Mouse (Mus musculus) midbrain, embryonic 12.5 days (tissue): ENCODE results near the gene Wnt3a. TPM values are rescaled to one million over a fixed set of nuclear protein-coding genes. Genes with fewer than 3 reads are reported as not detected.

Experiments used
- ATAC-seq: fragments of 200-750 bp; cut with Nextera tagmentation; 2 replicates; pipeline ENCODE4 v1.8.0; 2017; ENCODE audit warnings: low read depth, moderate TSS enrichment, moderate library complexity; ENCODE audit not compliant: low FRiP score
- H3K27ac ChIP-seq: fragments of 300-500 bp; sonication (generic); replicated peaks from 2 replicates; pipeline ENCODE4 v1.5.1; 2016; ENCODE audit warnings: mild to moderate bottlenecking
- H3K27me3 ChIP-seq: fragments of 300-500 bp; sonication (generic); 2 replicates; pipeline ENCODE4 v1.6.1; 2016; ENCODE audit warnings: mild to moderate bottlenecking
- H3K36me3 ChIP-seq: fragments of 300-500 bp; sonication (generic); 2 replicates; pipeline ENCODE4 v1.6.1; 2016
- H3K4me1 ChIP-seq: fragments of 300-500 bp; sonication (generic); 2 replicates; pipeline ENCODE4 v1.6.1; 2016
- H3K4me2 ChIP-seq: fragments of 300-500 bp; sonication (generic); replicated peaks from 2 replicates; pipeline ENCODE4 v1.6.1; 2016; ENCODE audit warnings: mild to moderate bottlenecking, moderate library complexity
- H3K4me3 ChIP-seq: fragments of 300-500 bp; sonication (generic); 2 replicates; pipeline ENCODE4 v1.5.1; 2016; ENCODE audit warnings: mild to moderate bottlenecking
- H3K9ac ChIP-seq: fragments of 300-500 bp; sonication (generic); replicated peaks from 2 replicates; pipeline ENCODE4 v1.6.1; 2016; ENCODE audit warnings: mild to moderate bottlenecking, moderate library complexity
- H3K9me3 ChIP-seq: fragments of 300-500 bp; sonication (generic); 2 replicates; pipeline ENCODE4 v1.6.1; 2016; ENCODE audit warnings: mild to moderate bottlenecking
- WGBS: fragments of 180-500 bp; shearing (Covaris S2); methylation state at CpG from one replicate; pipeline ENCODE4 v1.1.7; 2016; 5-methylcytosine and 5-hydroxymethylcytosine counted together
- microRNA-seq: library from miRNA; unstranded; fragments of <30 nt; microRNA quantifications from one replicate; pipeline ENCODE4, GENCODE M21; 2017
- polyA plus RNA-seq: library from polyadenylated mRNA; unstranded; fragments of >200 nt; fragmentation: Nextera tagmentation; extraction: Ambion mirVana; gene quantifications from 2 replicates; pipeline ENCODE4 v1.2.1, GENCODE M21; 2016

Gene Wnt3a
- polyA plus RNA-seq, 1 experiment from 2014 or later: 2.0 TPM

- Histone ChIP-seq H3K36me3 (peaks cover 65% of the 10 kb centered on the region), H3K9ac (no peak overlapping the region), H3K9me3 (no peaks in the 10 kb centered on the region), H3K4me1 (peaks cover 28% of the 10 kb centered on the region), H3K4me3 (no peak overlapping the region), H3K4me2 (peak overlapping the region; percentile 93; the same call in 1 of the 2 replicates), H3K27ac (no peak overlapping the region), H3K27me3 (no peaks in the 10 kb centered on the region)
- no peak for ATAC-seq
- 74% methylated on average over 5 of the region's 5 CpGs for WGBS
Observed at GRCm38 (mm10) chr11:59209580-59209979, 81.0 kb downstream of the Wnt3a start.

GRCm38 (mm10) chr11:59209003-59209441, 81.5 kb downstream of the Wnt3a start:
- peaks cover 70% of the 10 kb centered on the region for H3K36me3 ChIP-seq
- H3K4me3 ChIP-seq: peak overlapping the region; percentile 96
- ATAC-seq: peak; percentile 48
- H3K27me3 ChIP-seq: no peaks in the 10 kb centered on the region
- peak overlapping the region; percentile 93 for H3K4me2 ChIP-seq
- peak overlapping the region; percentile 88 for H3K27ac ChIP-seq
- peak overlapping the region; percentile 86 for H3K9ac ChIP-seq
- H3K4me1 ChIP-seq: peaks cover 28% of the 10 kb centered on the region
- H3K9me3 ChIP-seq: no peaks in the 10 kb centered on the region
- 13% methylated on average over 18 of the region's 18 CpGs for WGBS

GRCm38 (mm10) chr11:59208153-59208831, 82.3 kb downstream of the Wnt3a start, which contains the start of gene 2310033P09Rik:
Gene 2310033P09Rik (plus strand): TSS chr11:59208321.
- peak within 1 kb of the TSS; percentile 96 for H3K4me3 ChIP-seq
- peaks cover 28% of the 10 kb centered on the region for H3K4me1 ChIP-seq
- H3K9ac ChIP-seq: peak within 1 kb of the TSS; percentile 86
- H3K27me3 ChIP-seq: no peaks in the 10 kb centered on the region
- no peaks in the 10 kb centered on the region for H3K9me3 ChIP-seq
- H3K4me2 ChIP-seq: peak within 1 kb of the TSS; percentile 93
- peaks cover 68% of the 10 kb centered on the region for H3K36me3 ChIP-seq
- peak; percentile 87 for ATAC-seq
- WGBS: under 1% methylated on average over 66 of the region's 67 CpGs
- H3K27ac ChIP-seq: peak within 1 kb of the TSS; percentile 88

- Histone ChIP-seq H3K4me3 (peak within 1 kb of the TSS; percentile 78), H3K36me3 (peaks cover 30% of the 10 kb centered on the region), H3K9me3 (no peaks in the 10 kb centered on the region), H3K27me3 (no peaks in the 10 kb centered on the region), H3K4me1 (peaks cover 14% of the 10 kb centered on the region), H3K9ac (peak within 1 kb of the TSS; percentile 78), H3K4me2 (peak within 1 kb of the TSS; percentile 76), H3K27ac (0 out of 2 replicates have a peak within 1 kb of the TSS, but pooled peaks have one; percentile 30)
- ATAC-seq: peak; percentile 94
- under 1% methylated on average over 63 of the region's 63 CpGs for whole genome bisulfite sequencing
Observed at GRCm38 (mm10) chr11:59202081-59202995, 88.2 kb downstream of the Wnt3a start, which contains the start of gene Mrpl55. Gene Mrpl55 (plus strand): TSS chr11:59202486.

GRCm38 (mm10) chr11:59201216-59202002, 89.1 kb downstream of the Wnt3a start:
- H3K9ac ChIP-seq: peak overlapping the region; percentile 78
- no peaks in the 10 kb centered on the region for H3K9me3 ChIP-seq
- peak overlapping the region; percentile 78 for H3K4me3 ChIP-seq
- 0 out of 2 replicates have a peak, but pooled peaks have one; percentile 3 for ATAC-seq
- H3K27ac ChIP-seq: no peak overlapping the region
- peak overlapping the region; percentile 76 for H3K4me2 ChIP-seq
- 34% methylated on average over 16 of the region's 16 CpGs for WGBS
- H3K4me1 ChIP-seq: peaks cover 14% of the 10 kb centered on the region
- H3K36me3 ChIP-seq: peaks cover 21% of the 10 kb centered on the region
- H3K27me3 ChIP-seq: no peaks in the 10 kb centered on the region

Small RNAs within 50 kb of the gene (microRNA-seq; reads per million reads assigned to microRNA genes)
- not detected for gene Gm24756

Other genes with a start within 250 kb of the Wnt3a start
- gene Obscn, start 154.3 kb downstream of the Wnt3a start, polyA plus RNA-seq: 0.08 and 0.14 TPM in 2 replicates
- 6.2 and 7.3 TPM in 2 replicates for gene Iba57, start 127.0 kb downstream of the Wnt3a start, polyA plus RNA-seq
- gene Gjc2, start 107.5 kb downstream of the Wnt3a start, polyA plus RNA-seq: 0.10 TPM in 2 replicates
- 83.8 and 95.1 TPM in 2 replicates for gene Guk1, start 98.5 kb downstream of the Wnt3a start, polyA plus RNA-seq
- gene Mrpl55, start 88.3 kb downstream of the Wnt3a start, polyA plus RNA-seq: 84.3 and 89.4 TPM in 2 replicates
- gene 2310033P09Rik, start 82.4 kb downstream of the Wnt3a start, polyA plus RNA-seq: 35.0 and 36.4 TPM in 2 replicates
- gene Arf1, start 62.5 kb downstream of the Wnt3a start, polyA plus RNA-seq: 539 and 564 TPM in 2 replicates
- gene Wnt9a, start 16.2 kb upstream of the Wnt3a start, polyA plus RNA-seq: 7.3 and 8.1 TPM in 2 replicates
- gene Prss38, start 84.9 kb upstream of the Wnt3a start, polyA plus RNA-seq: 0.14 TPM in 1 of 2 replicates, not detected in the other
- gene Jmjd4, start 159.3 kb upstream of the Wnt3a start, polyA plus RNA-seq: 13.5 and 13.6 TPM in 2 replicates
- gene Snap47, start 160.4 kb upstream of the Wnt3a start, polyA plus RNA-seq: 180 and 189 TPM in 2 replicates
- 11.3 and 12.0 TPM in 2 replicates for gene Zfp867, start 181.7 kb upstream of the Wnt3a start, polyA plus RNA-seq
- 28.5 and 29.1 TPM in 2 replicates for gene Zkscan17, start 236.0 kb upstream of the Wnt3a start, polyA plus RNA-seq